Mouse (Mus musculus) embryo, embryonic 10 days (tissue): ENCODE data around the gene Edem1.

ENCODE experiments used
- DNase-seq: peaks from one replicate; pipeline ENCODE4 v3.0.0-alpha.2; 2015; ENCODE audit warnings: low spot score

Edem1 gene

GRCm38 (mm10) chr6:108828234-108828868 lies at the start of gene Edem1:
Edem1 (plus strand) TSS chr6:108828641.
- DNase-seq, result peak; percentile 98

GRCm38 (mm10) chr6:108781865-108782264 lies 46.6 kb upstream of the Edem1 start:
- DNase-seq, result no peak

- peak; percentile 98 for DNase-seq
These were observed 45.8 kb upstream of the Edem1 start, which contains the start of gene Arl8b for GRCm38 (mm10) chr6:108782526-108783183. Arl8b (plus strand) TSS chr6:108783099.

GRCm38 (mm10) chr6:108783184-108783881 lies 45.1 kb upstream of the Edem1 start:
- peak; percentile 59 for DNase-seq

DNA sequence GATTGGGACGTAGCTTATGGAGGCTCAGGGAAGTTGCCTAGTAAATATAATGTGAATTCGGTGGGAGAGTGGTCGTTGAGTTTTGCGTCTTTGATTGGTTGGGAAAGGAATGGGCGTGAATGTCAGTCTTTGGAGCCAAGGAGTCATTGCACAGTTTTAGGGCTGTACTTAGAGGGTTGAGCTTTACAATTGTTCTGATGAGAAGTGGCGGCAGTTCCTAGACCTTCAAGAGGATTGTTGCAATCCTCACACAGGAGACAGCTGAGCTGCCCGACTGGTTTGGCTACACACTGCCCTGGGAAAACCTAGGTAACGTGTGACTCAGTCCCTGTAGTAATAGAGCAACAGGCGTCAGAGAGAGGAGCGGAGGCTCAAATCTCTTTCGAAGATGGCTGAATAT lies 44.4 kb upstream of the Edem1 start:
- peak; percentile 4 for DNase-seq

DNA sequence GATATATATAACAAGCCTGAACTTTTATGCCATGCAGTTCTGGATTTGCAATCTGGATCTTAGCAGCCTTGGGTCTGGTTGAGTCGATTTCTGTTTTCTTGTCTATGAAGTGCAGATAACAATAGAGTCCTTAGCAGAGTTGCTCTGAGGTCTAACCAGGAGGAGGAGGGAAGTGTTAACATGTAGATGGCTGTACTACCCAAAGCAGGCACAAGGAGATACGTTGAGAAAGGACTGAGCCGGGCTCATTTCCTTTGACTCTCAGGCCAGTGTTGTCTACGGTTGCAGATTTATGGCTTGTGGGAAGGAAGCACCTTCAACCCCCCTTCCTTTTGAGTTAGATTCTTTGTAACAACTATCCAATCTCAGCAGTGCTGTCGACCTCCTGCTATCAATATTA lies 43.6 kb upstream of the Edem1 start:
- DNase-seq, result no peak

DNA sequence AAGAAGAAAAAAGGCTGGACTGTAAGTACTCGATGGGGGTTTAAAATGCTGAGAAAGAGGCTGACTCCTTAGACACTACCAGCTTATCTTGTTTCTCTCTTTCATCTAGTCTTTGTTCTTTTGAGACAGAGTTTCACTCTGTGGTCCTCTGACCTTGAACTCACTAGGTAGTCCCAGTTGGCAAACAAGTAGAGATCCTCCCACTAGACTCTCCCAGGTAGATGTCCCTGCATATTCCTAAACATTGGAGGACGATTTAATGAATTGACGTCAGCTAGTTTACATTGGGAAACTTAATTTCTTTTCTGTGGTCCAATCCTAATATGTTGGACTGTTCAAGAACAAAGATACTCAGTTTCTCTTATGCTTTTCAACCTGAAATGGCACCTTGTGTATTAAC lies 42.9 kb upstream of the Edem1 start:
- no peak for DNase-seq

- DNase-seq, result no peak
These were observed 36.9 kb upstream of the Edem1 start for GRCm38 (mm10) chr6:108791498-108791897.

GRCm38 (mm10) chr6:108795912-108796311 lies 32.5 kb upstream of the Edem1 start:
- DNase-seq, result no peak

GRCm38 (mm10) chr6:108796706-108797105 lies 31.7 kb upstream of the Edem1 start:
- DNase-seq, result peak; percentile 9

DNA sequence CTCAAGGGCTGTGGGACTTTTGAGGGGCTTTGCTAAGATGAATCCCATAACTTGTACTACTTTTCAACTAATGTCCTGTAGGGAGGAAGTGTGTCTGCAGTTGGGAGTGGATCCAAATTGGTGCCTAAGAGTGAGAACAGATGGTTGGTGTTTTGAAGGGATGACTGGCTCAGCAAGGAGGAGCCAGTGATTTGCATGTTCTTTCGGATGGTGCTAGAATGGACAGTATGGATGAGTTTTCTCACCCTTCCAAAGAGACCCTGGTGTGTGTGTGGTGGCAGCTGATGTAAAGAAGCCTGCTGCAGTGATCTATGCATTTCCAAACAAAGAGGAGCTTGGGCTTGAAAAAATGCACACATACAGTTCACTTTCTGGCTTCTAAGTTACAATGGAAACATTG lies 23.2 kb upstream of the Edem1 start:
- no peak for DNase-seq

DNA sequence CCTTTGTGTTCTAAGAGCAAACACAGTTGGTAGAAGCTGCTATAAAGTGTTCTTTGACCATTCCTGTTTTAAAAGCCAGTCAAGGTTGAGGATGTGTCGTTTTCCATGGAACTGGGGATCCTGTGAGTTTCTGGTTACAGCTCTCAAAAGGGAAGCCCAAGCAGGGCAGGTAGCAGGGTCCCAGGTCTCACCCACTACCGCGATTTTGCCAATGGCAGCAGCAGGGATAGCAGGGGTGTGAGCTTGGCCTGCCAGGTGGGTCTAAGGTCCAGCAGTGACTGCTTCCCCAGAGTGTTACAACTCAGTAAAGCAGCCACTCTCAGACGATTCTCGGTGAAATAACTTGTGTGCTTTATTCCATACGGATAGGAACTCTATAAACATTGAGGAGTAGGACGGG lies 22.6 kb upstream of the Edem1 start:
- no peak for DNase-seq

- DNase-seq, result no peak
These were observed 21.0 kb upstream of the Edem1 start for GRCm38 (mm10) chr6:108807446-108807845.

- no peak for DNase-seq
These were observed 19.7 kb upstream of the Edem1 start for GRCm38 (mm10) chr6:108808786-108809185.

DNA sequence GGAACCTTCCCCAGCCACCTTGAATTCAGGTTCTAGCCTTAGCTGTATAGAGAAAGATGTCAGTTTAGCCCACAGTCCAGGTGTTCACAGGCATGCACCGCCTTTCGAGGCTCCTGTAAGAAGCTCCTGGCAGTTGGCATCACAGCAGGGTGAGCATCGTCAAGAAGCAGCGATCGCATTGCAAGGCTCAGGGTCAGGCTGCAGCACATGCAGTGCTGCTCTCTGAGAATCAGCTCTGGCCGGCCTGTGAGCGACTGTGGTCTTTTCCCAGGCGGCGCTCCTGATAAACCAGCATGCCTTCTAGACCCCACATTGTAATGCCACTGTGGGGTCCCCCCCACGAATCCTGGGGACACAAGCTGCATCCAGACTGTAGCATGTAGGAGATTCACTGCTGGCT lies 18.2 kb upstream of the Edem1 start:
- DNase-seq, result no peak

GRCm38 (mm10) chr6:108812134-108812533 lies 16.3 kb upstream of the Edem1 start:
- DNase-seq, result no peak

- DNase-seq, result no peak
These were observed 10.9 kb upstream of the Edem1 start for GRCm38 (mm10) chr6:108817510-108817909.

GRCm38 (mm10) chr6:108824816-108825545 lies 3.5 kb upstream of the Edem1 start:
- DNase-seq, result no peak

- no peak for DNase-seq
These were observed 2.4 kb upstream of the Edem1 start for GRCm38 (mm10) chr6:108826070-108826469.

- DNase-seq, result no peak
These were observed 1.0 kb upstream of the Edem1 start for GRCm38 (mm10) chr6:108827336-108827920.

DNA sequence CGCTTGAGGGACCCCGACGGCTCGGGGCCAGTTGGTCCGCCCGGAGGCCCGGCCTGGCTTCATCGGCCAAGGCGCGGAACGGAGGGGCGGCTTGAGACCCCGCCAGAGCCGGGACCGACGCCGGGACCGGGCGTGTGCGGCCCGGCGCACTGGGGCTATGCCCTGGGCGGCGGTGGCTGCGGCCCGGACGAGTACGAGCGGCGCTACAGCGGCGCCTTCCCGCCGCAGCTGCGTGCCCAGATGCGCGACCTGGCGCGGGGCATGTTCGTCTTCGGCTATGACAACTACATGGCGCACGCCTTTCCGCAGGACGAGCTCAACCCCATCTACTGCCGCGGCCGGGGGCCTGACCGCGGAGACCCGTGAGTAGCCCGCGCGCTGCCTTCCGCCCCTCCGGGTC lies 431 bp downstream of the Edem1 start:
- peak; percentile 43 for DNase-seq
